Mouse (Mus musculus): ENCODE results near the gene Htra2.

Htra2 gene

GRCm38 (mm10) chr6:83054871-83055431 is at the start of gene Htra2:
Gene Htra2, minus strand, starts transcription at chr6:83055273.
- DNase-seq: peak; percentile 60

GRCm38 (mm10) chr6:83104158-83104557 is 49.1 kb upstream of the Htra2 start:
- no peak for DNase-seq

GRCm38 (mm10) chr6:83103130-83103650 is 48.1 kb upstream of the Htra2 start:
- no peak for DNase-seq

DNA sequence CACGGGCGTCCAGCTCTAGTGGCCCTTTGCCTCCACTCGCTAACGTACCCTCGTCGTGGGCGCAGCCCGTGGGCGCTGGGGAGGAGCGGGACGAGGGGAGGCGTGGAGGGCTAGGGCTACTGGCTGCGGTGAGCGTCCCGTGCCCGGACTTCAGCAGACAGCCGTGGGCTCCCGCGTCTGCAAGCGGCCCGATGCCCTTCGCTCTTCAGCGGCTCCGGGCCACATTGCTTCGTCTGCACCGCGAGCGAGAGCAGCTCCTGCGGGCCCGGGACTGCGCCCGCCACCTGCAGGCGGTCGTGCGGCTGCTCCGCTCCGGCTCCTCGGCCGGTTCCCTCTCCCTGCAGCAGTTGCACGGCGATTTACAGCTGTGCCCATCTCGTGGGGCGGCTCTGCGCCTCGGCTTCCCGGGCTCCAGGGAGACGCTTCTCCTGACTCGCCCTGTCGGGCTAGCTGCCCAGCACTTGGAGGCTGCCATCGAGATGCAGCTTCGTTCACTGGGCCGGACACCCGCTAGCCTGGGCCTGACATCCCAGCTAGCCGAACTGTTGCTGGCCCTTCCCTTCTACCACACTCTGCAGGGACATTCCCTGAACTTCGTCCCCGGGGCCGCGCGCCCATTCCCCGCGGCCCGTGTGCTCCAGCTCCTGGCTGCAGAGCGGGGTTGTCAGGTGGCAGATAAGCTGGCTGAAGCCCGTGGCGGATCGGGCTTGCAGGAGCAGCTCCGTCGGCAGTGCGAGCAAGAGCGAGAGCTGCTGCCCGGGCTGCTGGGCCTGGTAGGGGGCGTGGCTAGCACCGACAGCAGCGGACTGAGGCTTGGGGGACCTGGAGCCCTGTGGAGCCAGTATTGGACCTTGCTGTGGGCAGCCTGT is 46.8 kb upstream of the Htra2 start:
- DNase-seq: peak; percentile 83

- DNase-seq: peak; percentile 93
These were observed 46.2 kb upstream of the Htra2 start, which contains the start of the genes Ccdc142 and Gm42688 for GRCm38 (mm10) chr6:83101316-83101687. Gene Ccdc142, plus strand, starts transcription at chr6:83101601. Gene Gm42688, plus strand, starts transcription at chr6:83101617.

DNA sequence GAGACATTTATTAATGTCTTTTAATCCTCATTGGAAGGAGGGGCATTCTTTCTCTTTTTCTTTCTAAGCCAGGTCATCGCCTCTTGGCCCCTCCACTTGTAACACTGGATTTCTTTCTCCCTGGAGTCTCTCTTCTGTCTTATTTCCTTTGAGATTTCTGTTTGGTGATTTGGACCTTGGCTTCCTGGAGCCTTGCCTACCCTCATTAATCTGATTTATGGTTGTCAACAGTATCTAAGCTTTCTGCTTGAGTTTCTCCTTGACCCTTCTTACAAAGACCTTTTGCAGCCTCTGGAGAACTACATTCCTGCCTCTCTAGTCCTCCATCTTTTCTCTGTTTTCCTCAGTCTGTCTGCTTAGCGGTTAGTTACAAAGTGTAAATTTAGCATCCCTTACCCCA is 43.3 kb upstream of the Htra2 start:
- peak; percentile 64 for DNase-seq

DNA sequence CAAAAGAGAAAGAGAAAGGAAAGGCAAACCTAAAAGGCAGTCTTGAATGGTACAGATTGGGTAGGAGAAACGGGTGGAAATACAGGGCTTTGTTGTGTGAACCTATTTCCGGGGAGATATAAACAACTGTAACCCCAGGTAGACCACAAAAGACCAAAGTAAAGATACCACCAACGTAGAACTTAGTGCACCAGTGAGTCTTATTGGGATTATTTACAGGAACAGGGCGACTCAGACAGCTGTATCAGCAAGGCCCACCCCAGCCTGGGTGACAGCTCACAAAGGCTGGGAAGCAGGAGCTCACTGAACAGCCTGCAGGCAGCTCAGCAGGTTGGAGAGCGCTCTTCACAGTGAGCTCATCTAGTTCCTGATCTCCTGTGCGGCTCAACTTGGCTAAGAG is 40.9 kb upstream of the Htra2 start:
- DNase-seq: no peak

DNA sequence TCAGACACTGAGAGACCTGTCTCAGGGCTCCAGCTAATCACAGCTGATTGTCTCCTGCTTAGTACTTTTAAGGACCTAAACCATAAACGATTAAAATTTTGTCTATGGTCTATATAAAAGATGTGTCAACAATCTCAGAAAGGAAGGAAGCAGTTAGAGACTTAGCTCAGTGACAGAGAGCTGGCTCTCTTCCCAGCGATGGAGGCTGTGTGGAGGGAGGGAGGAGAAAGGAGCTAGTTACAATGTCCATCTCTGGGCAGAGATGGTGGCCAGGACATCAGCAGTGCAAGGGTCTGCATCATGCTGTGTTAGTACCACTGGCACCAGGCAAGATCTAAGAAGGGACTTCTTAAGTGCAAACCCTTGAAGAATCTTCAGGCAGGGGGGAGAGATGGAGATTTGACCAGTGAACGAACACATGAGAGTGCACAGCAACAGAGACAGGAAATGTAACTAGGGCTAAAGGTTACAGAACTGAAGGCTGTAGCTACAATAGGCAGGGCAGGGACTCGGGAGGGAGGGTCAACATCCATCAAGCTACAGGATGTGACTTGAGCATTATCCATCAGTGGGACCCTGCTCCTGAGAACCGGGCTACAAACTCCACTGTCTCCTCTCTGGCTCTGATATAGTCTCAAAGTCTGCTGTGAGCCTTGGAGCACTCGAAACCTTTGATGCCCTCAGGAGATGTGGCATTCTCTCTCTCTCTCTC is 37.5 kb upstream of the Htra2 start:
- peak; percentile 82 for DNase-seq

GRCm38 (mm10) chr6:83087926-83088260 is 32.8 kb upstream of the Htra2 start:
- no peak for DNase-seq

GRCm38 (mm10) chr6:83087205-83087925 is 32.3 kb upstream of the Htra2 start:
- peak; percentile 63 for DNase-seq

DNA sequence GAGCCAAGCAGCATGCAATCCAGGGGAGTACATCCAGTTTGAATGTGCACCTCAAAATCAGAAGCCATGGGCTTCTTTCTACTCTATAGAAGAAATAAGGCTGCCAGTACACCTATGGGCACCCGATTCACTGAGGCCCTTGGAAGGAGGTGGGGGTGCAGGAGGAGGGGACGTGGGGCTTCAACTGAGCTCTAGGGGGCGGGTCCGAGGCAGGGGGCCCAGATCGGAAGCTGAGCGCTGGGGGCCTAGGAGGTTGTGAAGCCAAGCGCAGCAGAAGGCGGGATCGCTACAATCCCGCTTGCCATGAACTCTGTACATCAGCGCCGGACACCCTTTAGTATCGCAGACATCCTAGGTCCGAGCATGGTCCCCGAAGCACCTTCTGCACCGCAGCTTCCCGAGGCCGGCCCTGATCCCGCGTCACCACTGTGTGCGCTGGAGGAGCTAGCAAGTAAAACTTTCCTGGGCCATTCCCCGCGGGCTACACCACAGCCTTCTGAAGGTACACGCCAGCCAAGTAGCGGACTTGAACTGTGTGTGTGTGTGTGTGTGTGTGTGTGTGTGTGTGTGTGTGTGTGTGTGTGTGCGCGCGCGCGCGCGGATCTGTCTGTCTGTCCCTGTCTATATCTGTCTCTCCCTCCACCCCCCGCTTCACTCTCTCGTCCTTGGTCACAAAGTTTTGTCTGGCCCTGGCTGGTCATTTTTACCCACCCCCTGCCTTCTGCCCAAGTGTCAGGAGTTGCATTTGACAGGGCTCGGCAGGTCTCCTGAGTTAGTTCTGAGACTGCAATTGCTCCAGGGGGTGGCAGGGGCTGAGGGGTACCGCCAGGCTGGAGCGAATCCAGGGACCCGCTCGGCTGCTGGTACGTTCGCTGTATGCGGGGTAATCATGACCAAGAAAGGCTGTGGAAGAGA is 31.3 kb upstream of the Htra2 start, which contains the start of gene Lbx2:
Lbx2 (plus strand) TSS at position 247 of the 915 bp plus-strand sequence.
- peak; percentile 25 for DNase-seq

- no peak for DNase-seq
These were observed 29.4 kb upstream of the Htra2 start for GRCm38 (mm10) chr6:83084477-83084876.

DNA sequence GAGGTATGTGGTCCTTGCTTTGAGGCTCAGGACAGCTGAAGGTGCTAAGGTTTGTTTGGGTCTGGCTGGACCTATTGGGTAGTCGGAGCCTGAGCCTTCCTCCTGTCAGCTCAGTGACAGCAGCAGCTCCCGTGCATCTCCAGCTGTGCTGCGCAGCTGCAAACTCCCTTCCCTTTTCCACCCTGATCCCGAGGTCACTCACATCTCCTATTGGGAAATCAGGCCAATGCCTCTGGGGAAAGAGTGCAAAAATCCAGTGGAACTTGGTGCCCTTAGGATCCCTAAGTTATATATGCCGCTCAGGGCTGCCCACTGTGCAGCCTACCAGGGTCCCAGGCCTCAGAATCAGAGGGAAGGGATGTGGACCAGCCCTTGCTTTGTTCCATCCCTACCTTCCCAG is 28.4 kb upstream of the Htra2 start:
- DNase-seq: no peak

GRCm38 (mm10) chr6:83080210-83080609 is 25.1 kb upstream of the Htra2 start:
- no peak for DNase-seq

DNA sequence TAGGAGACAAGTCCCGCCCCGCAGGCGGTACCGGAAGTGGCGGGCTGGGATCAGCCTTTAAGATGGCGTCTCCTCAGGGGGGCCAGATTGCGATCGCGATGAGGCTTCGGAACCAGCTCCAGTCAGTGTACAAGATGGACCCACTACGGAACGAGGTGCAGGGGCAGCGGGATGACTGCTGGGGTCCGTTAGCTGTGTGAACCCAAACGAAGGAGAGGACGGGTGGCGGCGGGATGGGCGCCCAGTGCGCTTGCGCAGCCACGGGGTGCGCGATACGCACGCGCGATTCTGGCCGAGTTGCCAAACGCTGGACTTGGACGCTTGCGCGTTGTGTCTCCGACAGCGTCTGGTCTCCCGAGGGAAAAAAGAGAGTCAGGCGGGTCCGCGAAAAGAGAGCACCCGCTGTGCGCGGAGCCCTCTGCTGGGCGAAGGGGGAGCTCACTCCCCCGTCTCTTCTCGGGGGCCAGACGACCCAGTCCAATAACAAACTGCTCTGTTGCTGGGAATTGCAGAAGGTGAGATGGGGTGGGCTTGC is 23.3 kb upstream of the Htra2 start:
- DNase-seq: peak; percentile 100

GRCm38 (mm10) chr6:83077630-83078323 is 22.7 kb upstream of the Htra2 start, which contains the start of gene Pcgf1:
Gene Pcgf1, plus strand, starts transcription at chr6:83077869.
- no peak for DNase-seq

DNA sequence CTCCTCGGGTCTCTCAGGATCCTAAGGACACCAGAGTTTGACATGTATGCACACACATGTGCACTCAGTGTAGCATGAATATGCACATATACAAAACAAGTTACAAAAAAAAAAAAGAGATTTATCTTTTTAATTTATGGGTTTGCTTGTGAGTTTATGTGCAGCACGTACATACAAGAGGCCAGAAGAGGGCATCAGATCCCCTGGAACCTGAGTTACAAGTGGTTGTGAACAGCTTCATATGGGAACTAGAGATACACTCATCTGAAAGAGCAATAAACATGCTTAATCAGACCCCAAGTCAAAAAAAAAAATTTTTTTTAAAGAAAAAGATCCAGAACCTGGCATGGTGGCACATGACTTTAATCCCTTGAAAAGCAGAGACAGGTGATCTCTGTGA is 19.9 kb upstream of the Htra2 start:
- DNase-seq: no peak

- DNase-seq: no peak
These were observed 16.1 kb upstream of the Htra2 start for GRCm38 (mm10) chr6:83071220-83071619.

- no peak for DNase-seq
These were observed 15.5 kb upstream of the Htra2 start for GRCm38 (mm10) chr6:83070311-83071219.

DNA sequence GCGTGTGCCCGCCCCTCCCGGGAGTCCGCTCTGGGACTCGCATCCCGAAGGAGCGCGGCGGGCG is 15.0 kb upstream of the Htra2 start, which contains the start of gene Tlx2:
Tlx2 (minus strand) TSS at position 47 of the 64 bp plus-strand sequence.
- no peak for DNase-seq

Data from kidney, postnatal 10 days (tissue).